Mouse (Mus musculus) hindbrain, embryonic 14.5 days (tissue): ENCODE results near the gene L3mbtl1. TPM values are rescaled to one million over a fixed set of nuclear protein-coding genes. Genes with fewer than 3 reads are reported as not detected.

Experiments
- ATAC-seq: fragments of 200-750 bp; cut with Nextera tagmentation; 2 replicates; pipeline ENCODE4 v1.8.0; 2017; ENCODE audit warnings: moderate number of reproducible peaks, mild to moderate bottlenecking, moderate TSS enrichment, moderate library complexity; ENCODE audit not compliant: low FRiP score
- DNase-seq: peaks from one replicate; pipeline ENCODE4 v3.0.0-alpha.2; 2015; ENCODE audit warnings: low spot score
- H3K27ac ChIP-seq: fragments of 300-500 bp; sonication (generic); 2 replicates; pipeline ENCODE4 v1.5.1; 2014; ENCODE audit warnings: mild to moderate bottlenecking, moderate library complexity
- H3K27me3 ChIP-seq: fragments of 300-500 bp; sonication (generic); 2 replicates; pipeline ENCODE4 v1.6.1; 2014; ENCODE audit warnings: mild to moderate bottlenecking, low read length, mixed read lengths; ENCODE audit not compliant: control insufficient read depth, insufficient read depth
- H3K36me3 ChIP-seq: fragments of 300-500 bp; sonication (generic); replicated peaks from 2 replicates; pipeline ENCODE4 v1.6.1; 2014; ENCODE audit not compliant: control insufficient read depth, insufficient read depth
- H3K4me1 ChIP-seq: fragments of 300-500 bp; sonication (generic); replicated peaks from 2 replicates; pipeline ENCODE4 v1.6.1; 2014; ENCODE audit warnings: antibody characterized with exemption, low read length, mixed read lengths; ENCODE audit not compliant: control insufficient read depth, insufficient read depth
- H3K4me2 ChIP-seq: fragments of 300-500 bp; sonication (generic); replicated peaks from 2 replicates; pipeline ENCODE4 v1.6.1; 2014; ENCODE audit warnings: mild to moderate bottlenecking, moderate library complexity
- H3K4me3 ChIP-seq: fragments of 300-500 bp; sonication (generic); replicated peaks from 2 replicates; pipeline ENCODE4 v1.5.1; 2014; ENCODE audit warnings: mild to moderate bottlenecking, low read length
- H3K9ac ChIP-seq: fragments of 300-500 bp; sonication (generic); 2 replicates; pipeline ENCODE4 v1.6.1; 2014
- H3K9me3 ChIP-seq: fragments of 300-500 bp; sonication (generic); 2 replicates; pipeline ENCODE4 v1.6.1; 2016; ENCODE audit warnings: low read length; ENCODE audit not compliant: control insufficient read depth
- WGBS: fragments of 180-500 bp; shearing (Covaris S2); extraction: QIAGEN DNeasy Blood & Tissue Kit; methylation state at CpG from one replicate; pipeline ENCODE4 v1.1.7; 2014; 5-methylcytosine and 5-hydroxymethylcytosine counted together
- polyA plus RNA-seq: library from polyadenylated mRNA; unstranded; fragments of >200 nt; fragmentation: Nextera tagmentation; extraction: Ambion mirVana; gene quantifications from 2 replicates; pipeline ENCODE4 v1.2.1, GENCODE M21; 2014

Gene L3mbtl1
- polyA plus RNA-seq, 1 experiment from 2014 or later, result 3.9 TPM

DNA sequence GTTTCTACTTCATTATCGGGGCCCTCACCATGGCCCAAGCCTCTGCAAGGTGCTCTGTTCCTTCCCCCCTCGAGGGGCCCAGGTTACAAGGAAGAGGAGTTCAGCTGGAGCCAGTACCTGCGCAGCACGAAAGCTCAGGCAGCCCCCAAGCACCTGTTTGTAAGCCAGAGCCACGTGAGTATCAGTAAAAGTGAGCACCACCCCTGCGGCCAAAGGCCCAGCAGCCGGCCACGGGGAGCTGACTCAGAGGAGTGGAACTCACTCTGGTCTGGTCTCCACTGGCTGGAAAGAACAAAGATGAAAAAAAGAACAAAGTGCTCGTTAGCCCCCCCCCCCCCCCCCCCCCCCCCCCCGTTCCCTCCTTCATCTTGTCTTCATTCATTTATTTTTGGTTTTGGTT is 18.0 kb downstream of the L3mbtl1 start:
- Histone ChIP-seq H3K4me1 (no peaks in the 10 kb centered on the region), H3K4me2 (no peak overlapping the region), H3K9ac (no peak overlapping the region), H3K36me3 (no peaks in the 10 kb centered on the region), H3K27ac (no peak overlapping the region), H3K4me3 (no peak overlapping the region), H3K9me3 (no peaks in the 10 kb centered on the region), H3K27me3 (no peaks in the 10 kb centered on the region)
- no peak for ATAC-seq
- WGBS, result 63% methylated on average over 8 of the region's 10 CpGs
- DNase-seq, result no peak

DNA sequence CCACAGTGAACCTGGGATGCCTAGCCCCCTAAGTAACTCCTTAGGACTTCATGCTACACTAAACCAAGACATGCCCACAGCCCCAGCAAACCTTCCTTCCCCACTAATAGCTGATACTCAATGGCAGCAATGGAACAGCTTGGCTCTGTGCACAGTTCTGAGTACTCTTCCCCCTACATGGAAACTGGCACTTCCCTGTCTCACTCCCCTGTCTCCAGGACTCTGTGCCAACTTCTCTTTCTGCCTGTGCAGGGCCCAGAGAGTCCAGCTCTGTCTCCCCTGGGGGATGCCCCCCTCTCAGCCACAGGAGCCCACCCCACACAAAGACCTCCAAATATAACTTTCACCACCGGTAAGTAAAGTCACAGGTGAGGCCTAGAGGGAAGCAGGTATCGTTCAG is 23.5 kb downstream of the L3mbtl1 start:
- Histone ChIP-seq H3K27me3 (no peaks in the 10 kb centered on the region), H3K9ac (no peak overlapping the region), H3K4me1 (no peaks in the 10 kb centered on the region), H3K27ac (no peak overlapping the region), H3K9me3 (no peaks in the 10 kb centered on the region), H3K36me3 (no peaks in the 10 kb centered on the region), H3K4me2 (no peak overlapping the region), H3K4me3 (no peak overlapping the region)
- ATAC-seq, result no peak
- DNase-seq, result no peak
- 86% methylated on average over 2 of the region's 2 CpGs for WGBS

DNA sequence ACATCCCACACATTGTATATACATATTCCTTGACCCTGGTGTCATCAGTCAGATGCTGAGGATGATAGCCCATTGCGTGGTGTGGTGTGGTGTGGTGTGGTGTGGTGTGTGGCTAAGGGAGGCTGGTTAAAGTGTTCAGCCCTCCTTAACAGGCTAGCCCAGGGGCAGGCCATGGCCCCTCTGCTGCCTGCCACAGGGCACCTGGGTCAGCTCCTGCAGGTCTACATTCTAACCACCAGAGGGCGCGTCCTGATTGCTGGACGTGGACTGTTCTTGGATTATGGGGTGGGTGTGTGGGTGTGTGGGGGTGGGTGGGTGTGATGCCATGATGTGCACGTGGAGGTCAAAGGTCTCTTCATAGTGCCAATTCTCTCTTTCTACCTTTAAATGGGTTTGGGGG is 25.1 kb downstream of the L3mbtl1 start:
- ATAC-seq, result no peak

DNA sequence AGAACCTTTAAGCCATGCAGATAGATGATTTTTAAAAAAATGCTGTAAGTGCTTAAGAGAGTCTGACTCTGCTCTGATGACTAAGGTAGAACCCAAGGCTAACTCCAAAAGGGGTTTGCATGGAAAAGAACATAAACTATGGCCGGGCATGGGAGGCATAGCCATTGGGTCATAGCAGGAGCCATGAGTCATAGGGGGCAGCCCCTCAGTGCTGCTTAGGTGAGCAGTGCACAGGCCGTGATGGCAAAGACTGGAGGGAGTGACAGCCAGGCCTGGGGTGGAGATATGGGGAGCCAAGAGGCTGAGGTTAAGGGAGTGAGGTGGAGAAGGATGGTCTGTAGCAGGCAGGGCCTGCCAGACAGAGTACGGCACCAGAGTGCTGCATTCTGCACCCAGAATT is 25.8 kb downstream of the L3mbtl1 start:
- no peaks in the 10 kb centered on the region for H3K36me3 ChIP-seq
- 80% methylated on average over 3 of the region's 3 CpGs for WGBS
- H3K9me3 ChIP-seq, result no peaks in the 10 kb centered on the region
- H3K27me3 ChIP-seq, result no peaks in the 10 kb centered on the region
- peaks cover 9% of the 10 kb centered on the region; the same call in 1 of the 2 replicates for H3K4me1 ChIP-seq
- no peak overlapping the region for H3K4me3 ChIP-seq
- ATAC-seq, result no peak
- no peak overlapping the region for H3K4me2 ChIP-seq
- DNase-seq, result no peak
- no peak overlapping the region for H3K9ac ChIP-seq
- H3K27ac ChIP-seq, result no peak overlapping the region

More for the DNA sequence above, 25.1 kb downstream of the L3mbtl1 start:
- H3K9me3 ChIP-seq, result no peaks in the 10 kb centered on the region
- no peak overlapping the region for H3K4me3 ChIP-seq
- 10% methylated on average over 5 of the region's 5 CpGs for WGBS
- no peak overlapping the region for H3K9ac ChIP-seq
- no peaks in the 10 kb centered on the region for H3K27me3 ChIP-seq
- H3K4me1 ChIP-seq, result peaks cover 2% of the 10 kb centered on the region; the same call in 1 of the 2 replicates
- no peaks in the 10 kb centered on the region for H3K36me3 ChIP-seq
- H3K27ac ChIP-seq, result no peak overlapping the region
- peak; percentile 35 for DNase-seq
- no peak overlapping the region for H3K4me2 ChIP-seq

DNA sequence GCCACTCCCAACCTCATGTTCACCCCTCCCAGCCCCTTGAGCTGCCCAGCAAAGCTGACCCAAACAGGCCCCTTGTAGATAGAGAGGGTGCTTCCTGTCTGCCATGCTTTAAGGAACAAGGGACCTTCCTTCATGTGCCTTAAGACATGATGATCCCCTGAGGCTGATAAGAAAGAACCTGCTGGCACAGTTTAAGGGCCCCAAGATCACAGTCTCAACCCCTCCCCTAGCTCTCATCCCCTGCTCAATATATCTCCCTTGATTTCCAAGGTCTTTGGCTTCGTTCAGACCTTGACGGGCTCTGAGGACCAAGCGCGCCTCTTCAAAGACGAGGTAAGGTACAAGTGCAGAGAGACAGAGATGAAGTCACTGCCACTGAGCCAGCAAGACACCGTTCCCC is 27.6 kb downstream of the L3mbtl1 start:
- no peak overlapping the region for H3K4me3 ChIP-seq
- H3K36me3 ChIP-seq, result no peaks in the 10 kb centered on the region
- no peaks in the 10 kb centered on the region for H3K9me3 ChIP-seq
- 89% methylated on average over 6 of the region's 6 CpGs for WGBS
- H3K27ac ChIP-seq, result no peak overlapping the region
- peaks cover 21% of the 10 kb centered on the region; the same call in 1 of the 2 replicates for H3K4me1 ChIP-seq
- no peak overlapping the region for H3K4me2 ChIP-seq
- DNase-seq (no peak), ATAC-seq (no peak)
- H3K9ac ChIP-seq, result no peak overlapping the region
- no peaks in the 10 kb centered on the region for H3K27me3 ChIP-seq

DNA sequence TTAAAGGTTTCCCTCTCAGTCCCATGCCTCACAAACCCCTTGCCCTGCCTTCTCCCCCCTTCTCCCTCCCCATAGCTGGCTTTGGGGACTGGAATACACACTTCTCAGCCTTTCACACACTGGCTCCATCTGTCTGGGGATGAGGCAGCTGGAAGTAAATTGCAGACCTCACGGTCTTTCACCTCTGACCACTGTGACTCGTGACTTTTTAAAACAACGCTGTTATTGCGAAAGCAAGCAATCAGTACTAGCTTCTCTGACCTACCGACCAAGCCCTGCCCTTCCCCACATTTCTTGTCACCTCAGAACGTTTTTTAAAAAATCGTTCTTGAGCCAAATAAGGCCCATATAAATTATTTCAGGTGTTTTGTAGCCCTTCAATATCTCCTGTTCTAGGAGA is 29.5 kb downstream of the L3mbtl1 start:
- Histone ChIP-seq H3K27me3 (no peaks in the 10 kb centered on the region), H3K4me1 (peaks cover 21% of the 10 kb centered on the region; the same call in 1 of the 2 replicates), H3K4me3 (no peak overlapping the region), H3K9me3 (no peaks in the 10 kb centered on the region), H3K36me3 (no peaks in the 10 kb centered on the region), H3K4me2 (no peak overlapping the region), H3K27ac (no peak overlapping the region), H3K9ac (no peak overlapping the region)
- DNase-seq (no peak), ATAC-seq (no peak)
- 53% methylated on average over 7 of the region's 7 CpGs for WGBS

DNA sequence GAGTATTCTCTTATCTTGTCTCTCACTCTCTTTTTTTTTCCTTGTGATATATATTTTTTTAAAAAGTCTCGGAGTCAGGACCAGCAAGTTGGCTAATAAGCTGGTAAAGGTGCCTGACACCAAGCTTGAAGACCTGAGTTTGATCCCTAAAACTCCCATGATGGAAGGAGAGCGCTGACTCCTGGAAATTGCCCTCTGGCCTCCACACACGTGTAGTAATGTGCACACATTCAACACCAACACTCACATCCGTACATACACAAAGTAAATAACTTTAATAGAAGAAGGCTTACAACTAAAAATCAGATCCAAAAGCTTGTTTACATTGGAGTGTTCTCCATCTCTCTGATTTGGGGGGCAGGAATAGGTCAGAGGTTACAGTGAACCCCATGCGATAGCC is 29.9 kb downstream of the L3mbtl1 start:
- 65% methylated on average over 5 of the region's 5 CpGs for WGBS

DNA sequence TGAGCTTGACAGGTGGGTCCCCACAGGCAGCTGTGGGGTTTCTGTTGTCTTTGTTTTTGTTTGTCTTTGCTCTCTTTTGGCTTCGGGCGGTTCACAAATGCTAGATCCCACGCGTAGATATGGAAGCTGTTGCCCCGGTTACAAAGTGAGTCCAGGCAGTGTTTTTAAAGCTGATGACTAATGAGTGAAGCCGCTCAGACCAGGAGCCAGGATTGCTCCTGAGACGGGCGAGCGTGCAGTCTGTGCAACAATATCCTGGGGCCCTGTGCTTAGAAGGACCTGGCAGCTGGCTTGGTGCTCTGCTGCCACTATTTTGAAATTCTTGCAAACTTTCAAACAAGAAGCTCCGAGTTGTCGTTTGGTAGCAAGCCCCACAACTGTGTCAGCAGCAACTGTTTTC is 30.4 kb downstream of the L3mbtl1 start:
- Histone ChIP-seq H3K27me3 (no peaks in the 10 kb centered on the region), H3K27ac (no peak overlapping the region), H3K4me1 (peaks cover 21% of the 10 kb centered on the region; the same call in 1 of the 2 replicates), H3K36me3 (no peaks in the 10 kb centered on the region), H3K9me3 (no peaks in the 10 kb centered on the region), H3K4me3 (no peak overlapping the region), H3K4me2 (no peak overlapping the region), H3K9ac (no peak overlapping the region)
- ATAC-seq (no peak), DNase-seq (no peak)
- 12% methylated on average over 11 of the region's 11 CpGs for WGBS

More for the DNA sequence above, 29.9 kb downstream of the L3mbtl1 start:
- Histone ChIP-seq H3K4me3 (no peak overlapping the region), H3K4me2 (no peak overlapping the region), H3K9ac (no peak overlapping the region), H3K27me3 (no peaks in the 10 kb centered on the region), H3K36me3 (no peaks in the 10 kb centered on the region), H3K4me1 (peaks cover 21% of the 10 kb centered on the region; the same call in 1 of the 2 replicates), H3K27ac (no peak overlapping the region), H3K9me3 (no peaks in the 10 kb centered on the region)
- DNase-seq (no peak), ATAC-seq (no peak)

DNA sequence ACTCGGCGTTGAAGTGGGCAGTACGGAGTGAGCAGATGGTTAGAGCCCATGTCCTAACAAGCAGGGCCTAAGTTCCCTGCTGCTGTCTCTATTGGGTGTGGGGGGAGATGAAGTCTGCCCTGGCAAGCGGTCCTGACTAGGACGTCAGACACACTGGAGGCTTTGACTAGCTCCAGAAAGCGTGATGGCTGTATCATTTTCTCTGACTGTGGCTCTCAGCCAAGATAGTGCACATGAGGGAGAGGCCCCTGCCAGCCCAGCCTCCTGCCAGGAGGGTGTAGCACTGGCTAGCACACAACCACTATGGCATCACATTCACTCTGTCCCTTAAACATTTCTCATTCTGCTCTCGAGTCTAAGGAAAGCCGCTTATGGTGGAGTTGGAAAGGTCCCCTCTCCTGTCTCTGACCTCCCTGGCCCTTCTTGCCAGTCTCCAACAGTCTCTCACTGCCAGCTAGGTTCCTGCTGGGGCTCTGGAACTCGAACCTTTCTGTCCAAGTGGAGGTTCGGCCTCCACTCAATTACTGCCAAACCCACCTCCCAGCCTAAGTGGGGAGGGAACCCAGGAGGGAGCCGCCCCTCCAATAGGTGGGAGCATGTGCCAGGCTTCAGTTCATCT is 32.0 kb downstream of the L3mbtl1 start:
- H3K4me1 ChIP-seq, result peaks cover 21% of the 10 kb centered on the region; the same call in 1 of the 2 replicates
- whole genome bisulfite sequencing, result 68% methylated on average over 11 of the region's 11 CpGs
- no peak overlapping the region for H3K27ac ChIP-seq
- DNase-seq (peak; percentile 28), ATAC-seq (peak; percentile 68; the same call in 1 of the 2 replicates)
- no peaks in the 10 kb centered on the region for H3K27me3 ChIP-seq
- no peak overlapping the region for H3K9ac ChIP-seq
- H3K36me3 ChIP-seq, result no peaks in the 10 kb centered on the region
- H3K4me3 ChIP-seq, result no peak overlapping the region
- H3K4me2 ChIP-seq, result no peak overlapping the region
- H3K9me3 ChIP-seq, result no peaks in the 10 kb centered on the region

DNA sequence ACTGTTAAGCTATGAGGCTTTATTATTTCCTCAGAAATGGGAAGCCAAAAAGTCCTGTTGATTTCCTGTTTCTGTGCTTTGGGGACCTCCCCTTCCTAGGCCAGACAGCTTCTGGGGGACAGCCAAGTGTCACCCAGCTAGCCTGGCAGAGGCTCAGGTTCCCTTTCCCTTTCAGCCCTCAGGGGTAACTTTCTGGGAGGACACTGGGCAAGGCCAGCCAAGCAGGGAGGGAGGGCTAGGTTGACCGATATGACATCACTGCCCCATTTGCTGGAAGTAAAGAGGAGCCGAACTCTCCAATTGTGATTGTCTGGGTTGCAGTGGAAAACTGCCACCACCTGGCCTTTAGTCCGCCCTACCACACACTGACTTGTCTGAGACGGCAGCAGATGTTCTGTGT is 32.7 kb downstream of the L3mbtl1 start:
- Histone ChIP-seq H3K4me2 (no peak overlapping the region), H3K27ac (no peak overlapping the region), H3K9ac (no peak overlapping the region), H3K27me3 (no peaks in the 10 kb centered on the region), H3K4me1 (peaks cover 21% of the 10 kb centered on the region; the same call in 1 of the 2 replicates), H3K9me3 (no peaks in the 10 kb centered on the region), H3K4me3 (no peak overlapping the region), H3K36me3 (no peaks in the 10 kb centered on the region)
- 51% methylated on average over 4 of the region's 4 CpGs for WGBS
- ATAC-seq, result no peak
- no peak for DNase-seq
